Mouse (Mus musculus) testis, postnatal 10 days (tissue): ENCODE measurements at regions not wholly inside any gene's neighbourhood (a gene's known extent, or its start where the extent isn't known, plus 50 kb on each side); places are given as distances from the start of the nearest gene placed in this dataset.

Source experiments
- DNase-seq: peaks from one replicate; pipeline ENCODE4 v3.0.0; 2021; ENCODE audit warnings: low spot score

GRCm38 (mm10) chr8:8054224-8054916 lies 606.7 kb downstream of the Efnb2 start:
- no peak for DNase-seq

- no peak for DNase-seq
Observed at GRCm38 (mm10) chr8:8051186-8051585, 609.9 kb downstream of the Efnb2 start.

- DNase-seq: no peak
Observed at GRCm38 (mm10) chr8:8050778-8051177, 610.3 kb downstream of the Efnb2 start.

GRCm38 (mm10) chr8:8044926-8045325 lies 616.1 kb downstream of the Efnb2 start:
- DNase-seq: no peak

- no peak for DNase-seq
Observed at GRCm38 (mm10) chr8:8044296-8044695, 616.7 kb downstream of the Efnb2 start.

GRCm38 (mm10) chr8:8037929-8038328 lies 623.1 kb downstream of the Efnb2 start:
- no peak for DNase-seq

- no peak for DNase-seq
Observed at GRCm38 (mm10) chr8:8011151-8011550, 649.9 kb downstream of the Efnb2 start.

GRCm38 (mm10) chr8:7994905-7995304 lies 666.1 kb downstream of the Efnb2 start:
- DNase-seq: no peak

- no peak for DNase-seq
Observed at GRCm38 (mm10) chr8:7988820-7989219, 672.2 kb downstream of the Efnb2 start.

- DNase-seq: no peak
Observed at GRCm38 (mm10) chr8:7977020-7977419, 684.0 kb downstream of the Efnb2 start.

GRCm38 (mm10) chr8:7973791-7974190 lies 687.3 kb downstream of the Efnb2 start:
- DNase-seq: no peak

- no peak for DNase-seq
Observed at GRCm38 (mm10) chr8:7964276-7964675, 696.8 kb downstream of the Efnb2 start.

- no peak for DNase-seq
Observed at GRCm38 (mm10) chr8:7956745-7957144, 704.3 kb downstream of the Efnb2 start.

GRCm38 (mm10) chr8:7954851-7955250 lies 706.2 kb downstream of the Efnb2 start:
- DNase-seq: no peak

GRCm38 (mm10) chr8:7945966-7946775 lies 714.9 kb downstream of the Efnb2 start:
- no peak for DNase-seq

GRCm38 (mm10) chr8:7936596-7936995 lies 724.4 kb downstream of the Efnb2 start:
- DNase-seq: no peak

- DNase-seq: no peak
Observed at GRCm38 (mm10) chr8:7919416-7919815, 741.6 kb downstream of the Efnb2 start.

GRCm38 (mm10) chr8:7894338-7894737 lies 766.7 kb downstream of the Efnb2 start:
- DNase-seq: no peak

GRCm38 (mm10) chr8:7853169-7853568 lies 807.9 kb downstream of the Efnb2 start:
- no peak for DNase-seq

- DNase-seq: no peak
Observed at GRCm38 (mm10) chr8:7850573-7850972, 810.5 kb downstream of the Efnb2 start.

GRCm38 (mm10) chr8:7831948-7832347 lies 829.1 kb downstream of the Efnb2 start:
- DNase-seq: no peak

- no peak for DNase-seq
Observed at GRCm38 (mm10) chr8:7827811-7828210, 833.2 kb downstream of the Efnb2 start.

- no peak for DNase-seq
Observed at GRCm38 (mm10) chr8:7808395-7808794, 852.6 kb downstream of the Efnb2 start.

GRCm38 (mm10) chr8:7799221-7799620 lies 861.8 kb downstream of the Efnb2 start:
- DNase-seq: no peak
